Mouse (Mus musculus) frontal cortex, postnatal 10 days (tissue): Measurements from ENCODE around the gene Tmprss12.
A peak's percentile ranks its signal among the peaks of the same experiment; 100 is the strongest.
"Not testable (repeated sequence)": the region's sequence is repeated elsewhere in the genome, so short reads cannot be mapped to it uniquely, and the experiment has no call there.

Experiments used
- DNase-seq, 2 experiments: peaks; one replicate each; pipeline ENCODE4 v3.0.0; 2022; ENCODE audit warnings: low spot score in 2 of 2, mixed read lengths in 1 of 2

Tmprss12 gene

DNA sequence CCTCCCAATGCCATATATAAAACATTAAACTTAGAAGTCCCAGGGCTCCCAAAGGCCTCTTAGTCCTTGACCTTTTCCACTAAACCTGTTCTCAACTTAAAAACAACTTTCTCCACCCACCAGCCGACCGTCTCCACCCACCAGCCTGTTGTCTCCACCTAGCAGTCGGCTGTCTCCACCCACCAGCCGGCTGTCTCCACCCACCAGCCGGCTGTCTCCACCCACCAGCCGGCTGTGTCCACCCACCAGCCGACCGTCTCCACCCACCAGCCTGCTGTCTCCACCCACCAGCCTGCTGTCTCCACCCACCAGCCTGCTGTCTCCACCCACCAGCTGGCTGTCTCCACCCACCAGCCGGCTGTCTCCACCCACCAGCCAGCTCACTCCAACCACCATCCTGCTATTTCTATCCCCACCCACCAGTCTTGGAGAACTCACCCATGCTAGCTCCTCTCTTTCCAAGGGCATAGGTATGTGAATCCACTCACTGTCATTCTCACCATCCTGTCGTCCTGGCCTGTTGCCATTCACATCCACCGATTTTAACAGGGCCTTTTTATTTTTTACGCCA, 43.5 kb downstream of the Tmprss12 start:
- peak in 1 of 2 experiments; percentile 24 for DNase-seq

- DNase-seq, result no peak
Measured at GRCm38 (mm10) chr15:100325235-100325634, 44.6 kb downstream of the Tmprss12 start.

- DNase-seq, result not testable (repeated sequence)
Measured at GRCm38 (mm10) chr15:100328089-100328488, 47.5 kb downstream of the Tmprss12 start.

GRCm38 (mm10) chr15:100329336-100329735, 48.7 kb downstream of the Tmprss12 start:
- DNase-seq, result not testable (repeated sequence)

DNA sequence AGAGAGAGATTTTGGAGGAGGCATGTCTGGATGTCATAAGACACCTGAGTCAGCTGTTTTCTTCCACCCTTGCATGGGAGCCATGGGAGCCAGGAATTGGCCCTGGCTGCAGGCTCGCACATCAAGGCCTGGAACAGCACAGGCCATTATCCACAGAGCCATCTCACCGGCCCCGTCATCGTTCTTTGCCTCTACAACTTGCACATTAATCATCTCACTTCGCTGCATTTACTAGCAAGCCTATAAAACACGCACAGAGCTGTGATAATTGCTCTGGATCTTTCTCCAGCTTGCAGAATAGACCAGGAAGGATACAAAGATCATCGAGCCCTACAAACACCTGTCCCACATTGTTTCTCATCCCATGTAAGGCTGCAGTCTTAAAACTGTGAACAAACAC, 50.1 kb downstream of the Tmprss12 start:
- DNase-seq, result no peak

DNA sequence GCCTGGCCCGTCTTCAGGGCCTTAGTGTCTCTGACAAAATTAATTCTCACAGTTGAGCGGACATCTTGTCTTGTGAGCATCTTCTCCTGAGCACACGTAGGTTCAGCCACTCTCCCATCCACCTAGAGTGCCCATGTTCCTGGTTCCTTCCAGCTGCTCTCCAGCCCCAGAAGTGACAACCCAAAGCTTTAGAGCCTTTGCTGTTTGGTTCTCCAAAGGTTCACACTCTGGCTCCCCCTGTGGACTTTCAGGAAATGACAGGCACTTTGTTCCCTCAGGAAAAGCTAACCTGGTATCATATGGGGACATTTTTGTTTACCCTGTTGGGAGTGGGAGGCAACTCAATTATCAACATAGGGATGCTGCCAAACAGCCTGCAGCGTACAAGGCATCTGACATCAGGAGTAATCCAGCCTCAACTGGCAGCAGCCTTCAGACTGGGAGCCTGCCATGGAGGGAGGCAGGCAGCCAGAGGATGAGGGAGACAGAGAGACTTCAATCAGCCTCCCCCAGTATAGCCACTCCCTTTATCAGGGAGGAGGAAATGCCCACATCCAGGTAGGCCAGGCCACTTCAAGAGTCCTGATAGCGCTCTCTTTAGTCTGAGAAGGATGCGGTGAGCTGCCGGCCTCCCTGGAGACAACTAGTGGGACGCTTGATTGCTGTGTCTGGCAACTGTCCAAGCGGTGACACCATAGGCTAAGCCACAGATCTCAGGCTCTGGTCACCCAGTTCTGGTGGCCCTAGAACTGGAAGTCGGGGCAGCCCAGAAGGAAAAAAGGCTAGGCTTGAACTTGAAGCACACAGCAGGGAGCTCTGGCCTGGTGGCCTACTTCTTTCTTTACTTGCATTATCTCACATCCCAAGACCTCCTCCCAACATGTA, 51.7 kb downstream of the Tmprss12 start:
- DNase-seq, result not testable (repeated sequence)

GRCm38 (mm10) chr15:100334629-100335028, 54.0 kb downstream of the Tmprss12 start, which contains the start of gene Mettl7a3:
Gene Mettl7a3 (plus strand): TSS chr15:100334929.
- DNase-seq, result no peak

- not testable (repeated sequence) for DNase-seq
Measured at GRCm38 (mm10) chr15:100337328-100337727, 56.7 kb downstream of the Tmprss12 start.

DNA sequence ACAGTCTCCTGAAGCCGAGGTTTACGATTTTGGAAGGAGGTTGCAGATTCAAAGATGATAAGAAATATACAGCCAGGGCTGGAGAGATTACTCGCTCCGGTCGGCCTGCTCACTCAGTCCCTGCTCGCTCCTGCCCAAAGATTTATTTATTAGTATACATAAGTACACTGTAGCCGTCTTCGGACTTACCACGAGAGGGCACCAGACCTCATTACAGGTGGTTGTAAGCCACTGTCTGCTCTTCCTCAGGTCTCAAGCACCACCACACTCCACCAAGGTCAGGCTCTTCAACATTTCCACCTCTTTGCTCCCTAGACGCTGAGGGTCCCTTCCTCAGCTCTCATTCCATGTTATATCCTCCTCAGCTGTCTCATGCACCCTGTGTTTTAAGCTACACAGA, 57.2 kb downstream of the Tmprss12 start:
- DNase-seq, result peak in 1 of 2 experiments; percentile 21

DNA sequence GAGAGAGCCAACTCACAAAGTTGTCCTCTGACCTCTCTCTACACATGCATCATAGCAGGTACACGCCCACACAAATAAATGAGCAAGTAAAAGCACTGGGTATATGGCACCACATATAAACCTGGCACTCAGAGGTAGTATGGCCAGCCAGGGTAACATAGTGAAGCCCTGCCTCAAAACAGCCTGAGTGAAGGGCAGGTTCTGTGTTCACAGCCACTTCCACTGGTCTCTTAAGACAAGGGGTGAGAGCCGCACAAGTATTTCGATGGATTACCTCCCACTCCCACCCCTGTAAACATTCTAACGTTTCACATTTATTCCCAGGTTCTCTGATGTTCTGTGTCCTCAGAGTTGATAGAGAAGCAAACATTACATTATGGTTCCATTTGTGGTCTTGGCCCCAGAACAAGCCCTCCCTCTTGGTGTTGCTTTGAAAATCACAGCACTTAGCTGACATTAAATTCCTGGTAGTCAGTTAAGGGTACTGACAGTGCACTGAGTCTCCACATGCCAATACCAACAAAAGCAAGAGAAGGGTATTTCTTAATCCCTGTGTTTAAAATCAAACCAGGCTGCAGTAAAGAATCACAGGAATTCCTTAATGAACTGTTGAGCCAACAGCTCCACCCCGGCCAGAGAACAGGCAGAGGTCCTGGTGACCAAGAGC, 60.8 kb downstream of the Tmprss12 start:
- not testable (repeated sequence) for DNase-seq
